Mouse (Mus musculus) cortical plate, adult 2 months (tissue): ENCODE results near the gene Rapgef2. TPM values are rescaled to one million over a fixed set of nuclear protein-coding genes. Genes with fewer than 3 reads are reported as not detected.

Experiments used
- H3K27ac ChIP-seq: fragments of 200-500 bp; 2 replicates; pipeline ENCODE4 v1.5.1; 2012; ENCODE audit warnings: low read length, control low read depth, inconsistent platforms; ENCODE audit not compliant: insufficient read depth
- H3K4me1 ChIP-seq: fragments of 200-500 bp; 2 replicates; pipeline ENCODE4 v1.6.1; 2011; ENCODE audit warnings: low read length; ENCODE audit not compliant: control insufficient read depth, insufficient read depth
- H3K4me3 ChIP-seq: fragments of 200-500 bp; 2 replicates; pipeline ENCODE4 v1.5.1; 2011; ENCODE audit warnings: mild to moderate bottlenecking, low read length, control low read depth; ENCODE audit not compliant: insufficient read depth
- CTCF ChIP-seq: fragments of 200-500 bp; IDR thresholded peaks from 2 replicates; pipeline ENCODE4 v1.5.1; 2011; ENCODE audit warnings: mild to moderate bottlenecking, control low read depth, low read length; ENCODE audit not compliant: insufficient read depth; ENCODE audit errors: extremely low read depth
- POLR2A ChIP-seq: fragments of 200-500 bp; IDR thresholded peaks from 2 replicates; pipeline ENCODE4 v1.6.1; 2011; ENCODE audit warnings: mild to moderate bottlenecking, low read length, control low read depth; ENCODE audit not compliant: insufficient read depth; ENCODE audit errors: extremely low read depth
- polyA plus RNA-seq: library from polyadenylated mRNA; depleted of rRNA; stranded (reverse); fragments of >200 nt; gene quantifications from 2 replicates; pipeline ENCODE4 v1.2.3, GENCODE M21; 2012

Rapgef2 gene
- polyA plus RNA-seq, 1 experiment, result 45.3 TPM

DNA sequence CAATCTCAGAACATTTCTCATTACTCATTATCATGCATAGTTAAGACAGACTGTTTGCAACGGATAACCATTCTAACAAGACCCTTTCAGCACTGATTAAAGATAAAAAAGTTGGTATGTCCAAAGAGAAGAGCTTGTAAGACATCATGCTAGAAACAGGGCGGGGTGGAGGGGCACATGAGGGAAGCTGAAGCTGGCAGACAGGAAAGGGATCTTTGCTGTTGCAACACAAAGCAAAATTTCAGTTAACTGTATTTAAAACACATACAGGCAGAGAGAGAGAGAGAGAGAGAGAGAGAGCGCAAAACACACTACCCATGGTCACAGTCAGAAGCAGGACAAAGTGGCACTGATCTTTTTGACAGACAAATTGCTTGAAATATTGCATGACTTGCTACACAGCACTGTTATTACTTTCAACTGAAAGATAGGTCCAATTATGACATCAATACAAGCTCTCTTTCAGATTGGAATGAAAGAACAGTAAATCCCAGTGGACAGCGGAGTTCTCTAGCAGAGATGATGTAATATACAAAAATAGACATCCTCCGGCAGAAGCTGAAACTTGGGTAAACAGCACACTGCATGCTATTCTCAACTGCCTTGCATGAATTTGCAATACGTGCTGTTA is 125.1 kb downstream of the Rapgef2 start:
- no peak for TF ChIP-seq CTCF
- TF ChIP-seq POLR2A, result peak; percentile 5; the same call in 1 of the 2 replicates
- Histone ChIP-seq H3K4me1 (peaks cover 12% of the 10 kb centered on the region; the same call in 1 of the 2 replicates), H3K4me3 (peak overlapping the region; percentile 27; the same call in 1 of the 2 replicates), H3K27ac (peak overlapping the region; percentile 95)

DNA sequence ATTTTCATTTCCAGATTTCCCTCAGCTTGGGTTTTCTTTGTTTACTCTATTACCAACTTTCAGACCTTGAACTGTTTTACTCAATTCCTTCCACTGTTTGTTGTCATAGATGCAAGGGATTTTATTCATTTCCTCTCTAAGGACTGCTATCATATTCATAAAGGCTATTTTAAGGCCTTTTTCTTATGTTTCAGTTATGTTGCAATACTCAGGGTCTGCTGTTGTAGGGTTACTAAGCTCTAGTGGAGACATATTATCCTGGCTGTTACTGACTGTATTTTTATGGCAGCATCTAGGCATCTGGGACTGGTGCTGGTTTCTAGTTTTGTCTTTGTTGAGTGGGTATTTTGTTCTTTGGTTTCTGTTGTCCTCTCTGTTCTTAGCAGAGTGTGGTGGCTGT is 128.1 kb downstream of the Rapgef2 start:
- Histone ChIP-seq H3K4me3 (no peak overlapping the region), H3K4me1 (peaks cover 12% of the 10 kb centered on the region; the same call in 1 of the 2 replicates), H3K27ac (no peak overlapping the region)
- no peak for TF ChIP-seq POLR2A
- TF ChIP-seq CTCF, result no peak

DNA sequence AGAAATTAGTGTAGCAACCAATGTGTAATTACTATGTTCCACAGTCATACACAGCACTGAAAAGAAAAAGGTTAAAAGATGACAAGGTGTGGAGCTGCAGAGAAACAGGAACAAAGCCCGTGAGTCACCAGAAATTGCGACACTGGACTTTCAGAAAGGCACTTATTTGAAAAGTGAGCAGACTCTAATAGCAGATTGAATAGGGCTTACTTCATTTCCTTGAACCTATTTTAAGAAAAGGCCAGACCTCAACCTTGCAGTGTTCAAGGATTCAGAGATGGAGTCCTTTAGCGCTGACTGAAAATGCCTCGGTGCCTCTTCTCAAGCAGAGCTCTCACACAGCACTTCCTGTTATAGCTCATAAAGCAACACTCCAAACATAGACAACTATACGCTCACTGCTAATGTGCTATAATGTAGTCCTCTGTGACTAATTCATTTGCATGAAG is 133.3 kb downstream of the Rapgef2 start:
- TF ChIP-seq POLR2A (no peak), CTCF (no peak)
- Histone ChIP-seq H3K4me1 (no peaks in the 10 kb centered on the region; the same call in 1 of the 2 replicates), H3K4me3 (no peak overlapping the region), H3K27ac (no peak overlapping the region)

DNA sequence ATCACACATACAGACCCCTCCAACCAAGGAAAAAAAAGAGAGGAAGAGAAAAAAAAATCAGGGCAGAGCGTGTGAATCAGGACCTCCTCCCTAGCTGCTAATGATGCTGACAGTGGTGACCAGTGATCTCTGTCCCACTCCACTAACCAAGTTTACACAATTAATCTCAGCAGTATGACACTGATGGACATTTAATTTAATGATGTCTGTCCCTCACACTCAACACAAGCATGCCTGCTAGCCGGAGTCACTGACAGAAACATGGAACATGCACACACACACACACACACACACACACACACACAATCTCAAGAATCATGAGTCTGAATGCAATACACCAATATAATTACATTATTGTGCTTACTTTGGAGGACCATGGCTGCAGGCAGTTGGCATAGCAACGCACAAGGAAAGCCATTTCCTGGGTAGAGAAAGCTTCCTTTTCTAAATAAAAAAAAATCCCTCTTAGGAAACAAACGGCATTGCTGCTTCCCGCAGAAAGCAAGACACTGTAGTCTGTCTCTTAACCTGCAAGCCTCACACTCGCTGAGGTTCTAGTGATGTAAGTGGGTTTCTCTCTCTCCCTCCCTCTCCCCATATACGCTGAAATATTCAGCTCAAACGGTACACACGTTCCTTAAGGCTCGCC is 140.8 kb downstream of the Rapgef2 start:
- H3K4me1 ChIP-seq, result peaks cover 13% of the 10 kb centered on the region; the same call in 1 of the 2 replicates
- H3K4me3 ChIP-seq, result peak overlapping the region; percentile 60
- TF ChIP-seq POLR2A (peak; percentile 54; the same call in 1 of the 2 replicates), CTCF (no peak)
- peak overlapping the region; percentile 87 for H3K27ac ChIP-seq

DNA sequence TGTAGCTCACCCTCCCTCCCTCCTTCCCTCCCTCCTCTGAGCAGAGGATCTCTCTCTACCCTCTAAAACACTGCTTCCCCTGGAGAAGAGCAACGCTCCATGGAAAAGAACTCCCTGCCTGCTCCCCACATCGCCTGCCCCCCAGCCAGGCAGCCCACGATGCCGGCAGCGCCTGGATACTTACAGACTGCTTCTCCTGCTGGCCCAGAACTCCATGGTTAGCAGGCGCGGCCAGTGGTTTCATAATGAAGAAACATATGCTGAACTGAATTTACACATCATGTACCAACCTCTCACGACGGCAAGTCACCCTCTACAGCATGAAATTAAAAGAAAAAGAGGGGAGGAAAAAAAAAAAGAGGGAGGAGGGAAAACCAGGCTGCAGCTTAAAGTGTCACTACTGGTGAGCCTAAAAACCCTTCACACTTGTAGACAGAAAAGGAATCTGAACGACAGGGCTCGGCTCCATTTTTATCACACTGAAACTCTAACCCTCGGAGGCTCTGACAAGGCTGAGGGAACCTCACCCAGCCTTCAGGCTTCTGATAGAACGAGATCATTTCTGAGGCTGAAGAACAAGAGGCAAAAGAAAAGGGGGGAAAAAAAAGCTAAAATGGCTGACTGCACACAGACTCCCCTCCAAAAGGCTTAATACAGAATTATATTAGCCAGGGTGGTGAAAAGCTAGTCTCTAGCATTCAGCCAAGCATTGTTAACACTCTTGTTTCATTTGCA is 141.5 kb downstream of the Rapgef2 start:
- TF ChIP-seq POLR2A, result peak; percentile 23; the same call in 1 of the 2 replicates
- no peak for TF ChIP-seq CTCF
- peak overlapping the region; percentile 60 for H3K4me3 ChIP-seq
- peaks cover 17% of the 10 kb centered on the region; the same call in 1 of the 2 replicates for H3K4me1 ChIP-seq
- H3K27ac ChIP-seq, result peak overlapping the region; percentile 87

DNA sequence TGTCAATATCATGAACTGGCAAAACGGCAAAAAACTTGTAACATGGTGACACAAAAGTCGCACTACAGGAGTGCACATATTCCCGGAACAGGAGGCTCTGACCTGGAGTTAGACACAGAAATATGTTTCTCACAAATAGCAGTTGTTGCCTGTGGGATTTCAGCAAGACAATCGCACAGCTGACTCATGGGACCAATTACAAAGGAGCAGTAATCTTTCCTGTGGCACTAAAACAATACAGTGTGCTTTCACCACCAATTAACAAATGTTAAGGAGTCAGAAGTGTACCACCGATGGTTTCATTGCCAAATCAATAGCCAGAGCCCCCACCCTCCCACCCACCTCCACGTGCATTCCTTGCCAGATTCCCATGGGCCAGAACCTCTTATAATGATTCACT is 142.2 kb downstream of the Rapgef2 start:
- H3K4me1 ChIP-seq, result peaks cover 17% of the 10 kb centered on the region; the same call in 1 of the 2 replicates

DNA sequence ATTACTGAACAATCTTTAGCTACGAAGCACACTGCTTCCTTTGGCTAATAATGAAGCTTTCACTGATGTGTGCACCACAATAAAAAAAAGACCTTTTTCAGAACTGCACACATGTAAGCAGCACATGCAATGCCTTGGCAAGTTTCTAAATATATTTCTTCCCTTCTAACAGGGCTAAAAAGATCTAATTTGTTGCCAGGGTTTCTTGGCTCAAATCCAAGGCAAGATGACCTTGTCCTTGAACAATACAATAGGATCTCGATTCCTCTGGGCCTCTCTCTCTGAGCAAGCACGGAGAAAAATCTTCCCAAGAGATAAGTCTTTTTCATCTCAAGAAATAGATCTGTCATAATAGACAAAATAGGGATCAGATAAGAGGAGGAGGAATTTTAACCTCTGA is 147.1 kb downstream of the Rapgef2 start:
- Histone ChIP-seq H3K4me3 (no peak overlapping the region), H3K4me1 (peaks cover 17% of the 10 kb centered on the region; the same call in 1 of the 2 replicates), H3K27ac (no peak overlapping the region)
- TF ChIP-seq POLR2A (no peak), CTCF (no peak)

More for the DNA sequence above, 142.2 kb downstream of the Rapgef2 start:
- Histone ChIP-seq H3K4me3 (peak overlapping the region; percentile 60), H3K27ac (peak overlapping the region; percentile 94; the same call in 1 of the 2 replicates)
- TF ChIP-seq CTCF (no peak), POLR2A (no peak)

DNA sequence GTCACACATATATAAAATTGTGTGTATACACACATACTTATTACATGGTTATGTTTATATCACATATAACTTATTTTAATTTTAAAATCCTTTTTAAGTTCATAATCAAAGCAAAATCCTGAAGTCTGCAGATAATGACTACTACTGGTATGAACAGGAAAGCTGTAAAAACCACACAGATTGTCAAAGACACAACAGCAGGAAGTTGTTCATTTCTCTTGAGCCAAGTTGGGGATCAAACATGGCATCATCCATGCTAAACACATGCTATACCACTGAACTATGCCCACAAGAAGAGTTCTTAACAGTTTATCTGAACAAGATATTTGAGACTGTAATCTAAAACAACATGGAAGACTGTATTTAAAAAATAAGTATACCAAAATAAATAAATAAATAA is 147.7 kb downstream of the Rapgef2 start:
- peaks cover 17% of the 10 kb centered on the region; the same call in 1 of the 2 replicates for H3K4me1 ChIP-seq
- TF ChIP-seq CTCF (no peak), POLR2A (no peak)
- no peak overlapping the region for H3K27ac ChIP-seq
- H3K4me3 ChIP-seq, result no peak overlapping the region

DNA sequence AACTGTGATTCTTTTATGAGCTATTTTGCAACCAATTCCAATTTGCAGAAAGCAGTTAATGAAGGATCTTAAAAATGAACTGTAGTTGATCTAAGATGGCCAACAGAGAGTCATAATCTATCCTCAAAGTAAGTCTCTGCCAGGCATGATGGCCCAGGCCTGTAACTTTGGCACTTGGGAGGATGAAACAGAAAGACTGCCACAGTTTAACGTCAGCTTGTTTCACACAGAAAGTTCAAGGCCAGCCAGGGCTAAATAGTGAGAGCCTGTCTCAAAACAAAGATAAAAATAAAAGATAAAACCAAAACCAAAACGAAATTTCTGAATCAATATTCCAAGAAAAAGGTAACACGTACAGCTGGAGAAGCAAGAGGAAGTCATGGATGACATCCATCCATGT is 155.3 kb downstream of the Rapgef2 start:
- no peak for TF ChIP-seq POLR2A
- TF ChIP-seq CTCF, result no peak
- no peak overlapping the region for H3K4me3 ChIP-seq
- H3K27ac ChIP-seq, result no peak overlapping the region
- peaks cover 5% of the 10 kb centered on the region for H3K4me1 ChIP-seq
